Mouse (Mus musculus): ENCODE results near the gene Fgfr2.

- TF ChIP-seq CTCF (conservative IDR thresholded peaks at IDR 0.05; ENCODE audit: low read length) (peak; percentile 51), POU5F1 (IDR thresholded peaks at IDR 0.05; ENCODE audit: borderline replicate concordance, low read length) (no peak)
These were observed 909.7 kb downstream of the Fgfr2 start for GRCm38 (mm10) chr7:132213460-132213859.

All from E14TG2a.4 (cell line).